Mouse (Mus musculus) regulatory T cell (primary cell): ENCODE data around the gene Lonp1.
"Not testable (repeated sequence)": the region's sequence is repeated elsewhere in the genome, so short reads cannot be mapped to it uniquely, and the experiment has no call there.

Experiments
- in situ Hi-C: fragments of 300-600 bp; cut with MboI, MseI; formaldehyde crosslinking; loops from one replicate; pipeline ENCODE4 v1.15.1; 2025; ENCODE audit warnings: high pct_unique_total_duplicates

Lonp1 gene

DNA sequence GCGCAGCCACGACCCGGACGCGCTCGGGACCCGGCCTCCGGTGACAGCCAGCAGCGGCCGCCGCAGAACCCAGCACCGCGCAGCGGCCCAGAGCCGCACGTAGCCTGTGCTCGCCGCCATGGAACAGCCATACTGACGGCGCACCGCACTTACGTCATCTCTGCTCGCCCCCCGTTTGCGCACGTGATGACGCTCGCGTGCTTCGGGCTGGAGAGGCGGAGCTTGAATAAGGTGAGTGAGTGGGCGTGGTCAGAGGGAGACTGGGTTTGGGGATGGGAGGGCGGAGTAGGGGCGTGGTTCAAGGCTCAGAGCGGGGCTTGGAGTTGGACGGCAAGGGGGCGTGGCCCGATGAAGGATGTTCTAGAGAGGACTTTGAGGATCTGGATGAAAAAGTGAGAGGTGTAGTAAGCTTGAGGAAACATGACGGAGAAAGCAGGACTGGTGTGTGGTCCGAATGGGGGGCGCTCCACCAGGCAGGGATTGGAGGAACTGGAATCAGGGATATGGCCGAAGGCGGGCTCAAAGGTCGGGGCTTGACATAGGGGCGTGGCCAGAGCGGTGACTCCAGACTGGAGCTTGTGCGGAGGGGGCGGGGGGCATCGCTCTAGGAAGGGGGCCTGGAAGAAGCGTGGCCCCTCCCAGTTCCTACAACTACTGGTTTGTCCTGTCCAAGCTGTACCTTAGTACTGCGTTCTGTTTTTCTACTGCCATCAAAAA lies at the start of gene Lonp1:
Gene Lonp1 (minus strand): TSS at position 134 of the 717 bp plus-strand sequence.
- in situ Hi-C loops, result no loop called here

DNA sequence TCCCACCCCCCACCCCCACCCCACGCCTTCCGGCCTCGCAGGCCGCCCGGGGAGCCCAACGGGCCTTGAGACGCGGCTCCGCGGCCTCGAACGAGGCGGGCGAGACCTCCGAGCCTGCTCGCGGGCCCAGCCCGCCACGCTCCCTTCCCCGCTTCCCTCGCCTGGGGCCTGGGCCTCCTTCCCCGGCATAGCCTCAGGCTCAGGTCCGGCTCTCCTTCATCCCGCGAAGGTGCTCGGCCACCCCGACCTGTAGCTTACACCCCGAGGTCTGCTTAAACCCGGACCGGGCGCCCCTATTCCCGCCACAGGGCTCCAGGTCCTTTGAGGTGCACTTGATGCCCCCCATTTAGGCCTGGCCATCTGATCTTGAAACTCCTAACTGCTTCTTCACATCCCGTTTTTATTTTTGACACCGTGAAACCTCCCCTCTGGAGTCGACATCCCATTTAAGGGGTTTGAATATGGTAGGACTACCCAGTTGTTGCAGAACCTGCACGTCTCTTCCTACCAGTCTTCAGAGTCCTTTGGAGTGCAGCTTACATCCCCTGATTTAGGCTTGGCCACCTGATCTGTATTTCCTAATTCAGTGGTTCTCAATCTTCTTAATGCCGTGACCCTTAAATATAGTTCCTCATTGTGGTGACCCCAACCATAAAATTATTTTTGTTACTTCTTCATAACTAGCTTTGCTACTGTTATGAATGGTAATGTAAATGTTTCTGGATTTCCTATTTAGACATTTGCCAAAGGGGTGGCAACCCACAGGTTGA lies 47.1 kb upstream of the Lonp1 start:
- in situ Hi-C loops, result no loop called here

DNA sequence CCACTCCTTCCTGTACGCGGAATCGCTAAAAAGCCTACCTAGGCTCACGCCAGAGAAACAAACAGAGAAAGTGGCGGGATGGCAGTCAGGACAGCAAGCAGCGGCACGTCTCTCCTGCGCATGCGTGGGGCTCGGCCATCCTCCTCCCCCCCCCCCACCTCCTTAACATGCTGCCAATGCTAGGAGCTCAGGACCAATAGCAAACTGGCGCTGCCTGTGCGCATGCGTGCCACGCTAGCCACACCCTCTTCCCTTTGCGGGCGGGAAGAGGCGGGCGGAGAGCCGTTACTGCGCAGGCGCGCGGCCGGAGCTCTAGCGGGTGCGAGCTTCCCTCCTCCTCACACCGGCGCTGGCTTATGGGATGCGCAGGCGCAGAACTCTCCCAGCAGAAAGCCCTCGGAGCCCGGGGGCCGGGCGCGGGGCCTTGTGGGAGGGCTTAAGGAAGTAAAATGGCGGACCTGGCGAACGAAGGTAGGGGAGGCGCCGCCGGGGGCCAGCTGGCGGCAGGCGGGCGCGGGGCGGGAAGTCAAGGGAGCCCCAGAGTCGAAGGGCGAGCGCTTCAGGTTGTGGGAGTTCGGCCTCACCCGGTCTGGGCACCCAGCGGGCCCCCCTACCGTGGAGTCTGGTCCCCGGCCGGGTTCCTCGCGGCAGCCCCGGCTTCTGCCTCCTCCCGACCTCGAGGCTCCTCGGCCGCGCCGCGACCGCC lies 46.4 kb upstream of the Lonp1 start, which contains the start of gene Ranbp3:
Gene Ranbp3 (plus strand): TSS at position 354 of the 706 bp plus-strand sequence.
- in situ Hi-C loops, result no loop called here

DNA sequence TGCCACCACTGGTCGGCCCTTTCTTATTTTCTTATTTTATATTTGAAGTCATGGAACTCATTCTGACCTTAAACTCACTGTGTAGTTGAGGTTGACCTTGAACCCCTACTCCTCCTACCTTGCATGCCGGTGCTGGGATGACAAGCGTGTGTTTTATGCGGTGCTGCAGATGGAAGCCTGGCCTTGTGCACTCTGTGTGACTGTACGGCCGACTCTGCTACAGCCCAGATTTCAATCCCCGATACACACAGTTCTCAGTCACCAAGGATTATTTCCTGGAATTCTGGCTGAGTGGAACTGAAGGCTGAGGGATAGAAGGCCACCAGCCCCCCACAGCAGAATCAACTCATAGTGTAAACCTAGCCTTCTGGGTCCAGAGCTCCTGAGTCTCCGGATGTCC lies 43.1 kb upstream of the Lonp1 start:
- in situ Hi-C loops, result loop anchor here (5.0 kb wide), 2 partner anchors 52 to 107 kb away; no protein-coding TSS in a partner anchor

DNA sequence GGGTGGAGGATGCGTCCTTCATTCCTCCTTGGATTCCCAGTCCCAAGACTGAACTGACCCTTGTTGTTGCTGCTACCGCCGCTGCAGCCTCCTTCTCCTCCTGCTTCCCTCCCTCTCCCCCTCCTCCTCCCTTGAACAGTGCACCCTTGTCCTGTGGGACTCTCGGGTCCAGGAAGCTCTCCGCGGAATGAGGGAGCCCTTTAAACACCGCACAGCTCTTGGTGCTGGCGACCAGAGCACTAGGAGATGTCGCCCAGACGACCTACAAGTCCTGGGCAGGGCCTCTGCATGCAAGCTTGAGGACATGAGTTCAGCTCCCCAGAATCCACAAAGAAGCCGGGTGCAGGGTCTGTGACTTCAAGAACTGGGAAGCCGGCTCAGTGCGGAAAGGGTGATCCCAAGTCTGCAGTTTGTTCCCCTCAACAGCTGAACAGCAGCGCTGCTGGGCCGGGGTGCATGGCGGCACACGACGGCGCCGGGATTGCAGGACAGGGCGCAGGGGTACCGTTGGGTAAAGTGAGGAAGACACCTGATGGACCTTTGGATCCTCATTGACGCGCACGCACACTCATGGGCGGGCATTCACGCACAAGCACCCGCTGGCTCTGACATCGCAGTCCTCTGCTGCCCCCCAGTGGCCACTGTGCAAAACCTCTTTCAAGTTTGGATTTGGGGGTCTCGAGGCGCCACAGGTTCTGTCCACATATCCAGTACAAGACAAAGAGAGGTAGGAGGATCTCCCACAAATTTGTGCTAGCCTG lies 41.9 kb upstream of the Lonp1 start:
- in situ Hi-C loops, result loop anchor here (5.0 kb wide), 2 partner anchors 51 to 106 kb away; no protein-coding TSS in a partner anchor

DNA sequence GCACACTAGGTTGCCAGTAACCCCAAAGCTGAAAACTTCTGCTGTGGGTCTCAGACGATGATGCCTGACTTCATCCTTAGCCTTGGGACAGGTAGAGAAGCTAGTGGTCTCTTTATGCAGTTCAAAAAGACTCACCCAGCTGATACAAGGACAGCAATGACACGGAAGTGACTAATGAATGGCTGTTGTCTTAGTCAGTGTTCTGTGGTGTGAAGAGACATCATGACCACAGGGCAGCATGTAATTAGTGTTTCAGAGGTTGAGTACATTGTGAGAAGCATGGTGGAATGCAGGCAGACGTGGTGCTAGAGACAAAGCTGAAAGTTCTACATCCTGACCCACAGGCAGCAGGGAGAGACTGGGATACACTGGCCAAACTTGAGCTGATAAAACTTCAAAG lies 40.9 kb upstream of the Lonp1 start:
- in situ Hi-C loops, result loop anchor here (5.0 kb wide), 2 partner anchors 50 to 105 kb away; no protein-coding TSS in a partner anchor

DNA sequence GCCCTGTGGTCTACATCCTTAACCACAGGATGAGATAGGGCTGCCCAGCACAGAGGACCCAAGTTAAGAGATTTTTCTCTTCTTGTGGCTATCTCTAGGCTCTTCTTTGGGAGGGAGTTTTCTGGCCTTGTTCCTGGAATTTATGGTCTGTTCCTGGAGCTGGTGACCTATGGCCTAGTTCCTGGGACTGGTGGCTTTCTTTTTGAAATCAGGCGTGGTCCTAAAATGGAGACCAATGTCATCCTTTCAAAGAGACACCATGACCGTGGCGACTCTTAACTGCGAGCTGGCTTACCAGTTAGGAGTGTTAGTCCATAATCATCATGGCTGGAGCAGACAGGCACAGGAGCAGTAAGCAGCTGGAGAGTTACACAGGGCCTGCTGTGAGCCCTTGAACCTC lies 39.7 kb upstream of the Lonp1 start:
- in situ Hi-C loops, result loop anchor here (5.0 kb wide), 2 partner anchors 49 to 104 kb away; no protein-coding TSS in a partner anchor

DNA sequence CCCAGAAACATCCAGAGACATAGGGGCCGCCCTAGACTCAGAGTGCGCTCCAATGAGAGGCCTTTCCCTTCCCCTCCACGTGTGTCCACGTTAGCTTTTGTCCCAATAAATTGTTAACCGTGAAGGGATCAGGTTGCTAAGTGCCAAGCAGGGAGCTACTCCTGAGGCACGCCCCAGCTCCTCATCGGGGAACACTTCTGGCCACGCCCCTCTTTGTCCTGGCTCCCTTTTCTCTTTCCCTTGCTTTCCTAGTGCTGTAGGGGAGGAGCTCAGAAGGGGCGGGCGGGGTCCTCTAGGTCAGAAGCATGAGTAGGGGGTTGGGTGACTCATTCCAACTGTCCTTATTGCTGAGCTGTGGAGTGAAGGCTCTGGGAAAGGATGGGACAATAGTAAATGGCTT lies 37.6 kb upstream of the Lonp1 start:
- in situ Hi-C loops, result no loop called here

DNA sequence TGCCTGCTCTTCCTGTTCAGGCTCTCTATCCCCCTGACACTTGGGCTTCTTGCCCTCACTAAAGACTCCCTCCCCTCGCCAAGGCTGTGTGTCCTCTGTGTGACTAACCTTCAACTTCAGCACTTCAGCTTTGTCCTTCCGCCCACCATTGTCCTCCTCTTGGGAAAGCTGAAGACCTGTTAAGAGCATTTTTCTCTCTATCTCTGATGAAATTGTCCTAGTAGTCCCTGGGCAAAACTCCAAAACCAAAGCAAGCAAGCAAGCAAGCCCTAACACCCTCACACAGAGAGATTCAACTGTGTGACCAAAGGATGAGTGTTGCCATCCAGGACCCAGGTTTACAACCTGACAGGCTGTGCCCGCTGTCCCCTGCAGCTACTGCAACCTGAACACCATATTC lies 37.0 kb upstream of the Lonp1 start:
- in situ Hi-C loops, result no loop called here

DNA sequence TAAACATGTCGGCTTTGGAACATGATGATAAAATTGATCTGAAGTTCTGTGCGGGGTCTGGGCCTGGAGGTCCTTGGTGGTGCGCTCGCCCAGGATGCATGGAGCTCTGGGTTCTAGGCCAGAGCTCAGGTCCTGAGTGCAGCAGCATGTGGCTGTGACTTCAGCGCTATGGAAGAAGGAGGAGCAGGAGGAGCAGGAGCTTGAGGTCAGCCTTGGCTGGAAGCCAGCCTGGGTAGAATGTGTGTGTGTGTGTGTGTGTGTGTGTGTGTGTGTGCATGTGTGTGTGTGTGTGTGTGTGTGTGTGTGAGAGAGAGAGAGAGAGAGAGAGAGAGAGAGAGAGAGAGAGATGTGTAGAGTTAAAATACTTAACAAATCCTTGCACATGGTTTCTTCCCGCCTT lies 29.5 kb upstream of the Lonp1 start:
- in situ Hi-C loops, result no loop called here

DNA sequence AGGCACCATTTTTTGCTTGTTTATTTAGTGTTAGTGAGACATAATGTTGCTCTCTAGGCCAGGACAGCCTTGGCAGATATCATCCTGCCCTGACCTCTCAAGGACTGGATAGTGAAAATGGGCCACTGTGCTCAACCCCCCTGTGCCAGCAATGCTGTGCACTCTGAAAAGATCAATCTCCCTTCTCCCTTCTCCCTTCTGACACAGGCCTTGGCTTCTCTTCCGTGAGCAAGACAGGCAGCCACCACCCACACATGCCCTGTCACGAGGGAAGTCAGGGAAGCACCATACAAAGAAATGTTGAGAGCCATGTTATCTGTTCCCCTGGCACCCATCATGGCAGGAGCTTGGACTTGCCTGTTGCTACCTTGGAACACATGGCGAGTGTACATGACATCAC lies 28.6 kb upstream of the Lonp1 start:
- in situ Hi-C loops, result no loop called here

DNA sequence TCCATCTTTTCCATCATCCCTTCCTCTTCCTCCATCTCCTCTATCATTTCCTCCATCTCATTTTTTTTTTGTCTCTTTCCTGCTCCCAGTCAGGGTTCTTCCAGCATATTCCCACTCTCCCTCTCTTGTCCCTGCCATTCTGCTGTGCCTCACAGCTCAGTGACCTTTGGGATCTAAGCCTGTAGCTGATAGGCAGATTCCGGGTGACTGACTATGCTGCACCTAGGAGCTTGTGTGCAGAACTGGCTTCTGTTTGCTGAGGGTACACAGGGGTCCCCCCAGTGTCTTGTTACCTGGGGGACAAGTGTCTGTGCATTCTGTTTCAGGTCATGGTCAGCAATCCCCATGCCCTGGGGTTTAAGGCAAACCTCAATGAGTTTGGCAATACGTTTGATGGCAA lies 28.1 kb upstream of the Lonp1 start:
- in situ Hi-C loops, result no loop called here

DNA sequence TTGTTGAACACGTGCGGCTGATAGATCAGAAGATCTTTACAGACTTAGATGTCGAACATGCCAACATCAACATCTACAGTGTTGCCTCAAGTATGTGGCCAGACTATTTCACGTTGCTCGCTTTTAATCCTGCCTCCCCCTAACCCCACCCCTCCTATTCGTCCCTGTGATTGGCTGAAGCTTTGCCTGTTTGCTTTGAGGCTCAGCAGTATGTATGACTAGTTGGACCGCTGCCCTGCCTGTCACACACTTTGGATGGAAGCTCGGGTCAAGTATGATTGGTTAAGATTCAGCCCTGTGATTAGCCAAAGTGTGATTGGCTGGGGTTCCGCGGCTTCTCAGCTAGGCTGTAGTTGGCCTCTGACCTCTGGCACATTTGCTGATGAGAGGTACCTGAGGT lies 25.1 kb upstream of the Lonp1 start:
- in situ Hi-C loops, result no loop called here

DNA sequence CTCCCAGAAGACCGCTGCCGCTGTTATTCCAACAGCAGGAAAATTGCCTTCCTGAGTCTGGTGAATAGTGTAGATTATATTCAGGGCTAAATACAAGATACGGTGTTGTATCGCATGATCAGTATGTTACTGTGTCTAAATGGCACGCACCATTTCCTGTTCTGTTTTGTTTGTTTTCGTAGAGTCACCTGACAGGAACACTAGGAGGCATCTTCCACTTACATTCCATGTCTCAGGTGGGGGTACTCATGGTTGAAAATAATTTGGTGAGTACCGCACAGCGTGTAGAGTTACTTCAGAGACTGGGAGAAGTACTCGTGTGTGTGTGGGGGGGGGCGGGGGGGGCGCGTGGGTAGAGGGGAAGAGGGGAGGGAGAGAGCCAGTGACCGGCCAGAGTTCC lies 20.9 kb upstream of the Lonp1 start:
- in situ Hi-C loops, result no loop called here

DNA sequence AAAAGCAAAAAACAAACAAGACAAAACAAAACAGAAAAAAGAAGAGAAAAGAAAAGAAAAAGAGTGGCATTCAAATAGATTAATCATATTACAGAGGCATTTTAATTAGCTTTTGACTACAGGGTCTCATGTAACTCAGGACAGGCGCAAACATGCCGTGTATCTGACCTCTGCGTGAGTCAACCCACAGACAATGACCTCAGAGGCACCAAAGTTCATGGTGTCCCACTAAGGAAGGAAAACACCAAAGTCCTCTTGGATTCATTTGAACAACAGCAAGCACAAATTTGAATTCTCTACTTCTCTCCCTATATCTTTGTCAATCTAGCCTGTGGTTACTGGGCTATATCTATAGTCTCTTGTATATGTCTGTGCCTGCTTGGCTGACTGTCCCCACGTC lies 16.6 kb upstream of the Lonp1 start:
- in situ Hi-C loops, result no loop called here

DNA sequence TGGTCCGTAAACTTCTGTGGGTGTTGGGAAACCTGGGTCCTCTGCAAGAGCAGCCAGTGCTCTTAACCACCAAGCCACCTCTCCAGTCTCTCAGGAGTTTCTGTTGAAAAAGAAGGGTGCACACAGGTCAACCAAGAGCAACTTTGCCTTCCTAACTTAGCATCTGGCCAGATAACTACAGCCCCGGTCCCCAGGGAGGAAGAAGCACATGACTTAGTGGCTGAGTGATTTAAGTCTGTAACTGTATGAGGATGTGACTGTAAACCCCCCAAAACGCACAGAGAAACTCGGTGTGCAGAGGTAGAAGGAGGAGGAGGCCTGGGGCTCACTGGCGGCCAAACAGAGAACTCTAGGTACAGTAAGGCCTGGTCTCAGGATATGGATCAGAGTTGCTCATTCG lies 7.3 kb upstream of the Lonp1 start:
- in situ Hi-C loops, result no loop called here

DNA sequence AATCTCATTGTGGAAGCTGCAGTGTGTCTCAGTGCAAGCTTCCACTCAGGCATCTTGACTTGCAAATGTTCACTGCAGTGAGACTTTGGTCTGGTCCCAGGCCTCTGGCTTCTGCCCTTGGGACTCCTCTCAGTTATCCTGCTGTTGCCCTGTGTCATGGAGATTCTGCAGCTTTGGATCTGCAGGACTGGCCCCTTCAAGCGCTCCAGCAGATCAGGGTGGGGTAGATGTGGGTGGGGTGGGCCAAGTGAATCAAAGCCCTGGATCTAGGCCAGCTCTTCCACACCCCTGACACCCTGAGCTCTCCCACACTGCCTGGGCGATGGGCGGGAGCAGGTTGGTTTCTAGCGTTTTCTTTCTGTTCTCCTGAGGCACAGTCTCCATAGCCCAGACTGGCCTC lies 5.1 kb upstream of the Lonp1 start:
- in situ Hi-C loops, result no loop called here

DNA sequence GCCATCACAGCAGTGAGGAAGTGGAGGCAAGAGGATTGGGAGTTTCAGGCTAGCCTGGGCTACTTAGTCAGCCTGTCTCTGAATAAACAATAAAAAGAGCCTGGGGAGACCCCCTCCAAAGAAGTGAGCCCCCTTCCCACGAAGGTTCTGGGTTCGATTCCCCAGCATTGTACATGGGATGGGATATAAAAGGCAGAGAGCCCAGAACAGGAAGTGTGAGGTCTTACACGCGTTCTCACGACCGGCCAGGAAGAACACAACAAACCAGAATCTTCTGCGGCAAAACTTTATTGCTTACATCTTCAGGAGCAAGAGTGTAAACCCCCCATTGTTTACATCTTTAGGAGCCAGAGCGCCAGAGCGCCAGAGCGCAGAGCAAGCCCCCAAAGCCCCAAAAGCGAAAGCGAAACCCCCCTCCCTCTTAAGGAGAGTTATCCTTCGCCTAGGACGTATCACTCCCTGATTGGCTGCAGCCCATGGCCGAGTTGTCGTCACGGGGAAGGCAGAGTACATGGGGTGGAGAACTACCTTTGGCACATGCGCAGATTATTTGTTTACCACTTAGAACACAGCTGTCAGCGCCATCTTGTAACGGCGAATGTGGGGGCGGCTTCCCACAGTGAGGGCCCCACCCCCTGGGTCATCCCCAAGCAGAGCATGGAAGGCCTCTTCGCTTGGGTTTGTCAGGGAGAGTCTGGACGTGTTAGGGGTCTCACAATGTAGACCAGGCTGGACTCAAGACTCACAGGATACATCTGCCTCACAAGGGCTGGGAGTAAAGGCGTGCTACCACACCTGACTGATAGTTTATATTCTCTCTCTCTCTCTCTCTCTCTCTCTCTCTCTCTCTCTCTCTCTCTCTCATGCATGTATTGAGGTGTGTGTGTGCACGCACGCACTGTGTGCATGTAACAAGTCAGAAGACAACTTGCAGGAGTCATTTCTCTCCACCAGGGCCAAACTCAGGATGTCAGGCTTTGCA lies 3.4 kb upstream of the Lonp1 start:
- in situ Hi-C loops, result not testable (repeated sequence)

DNA sequence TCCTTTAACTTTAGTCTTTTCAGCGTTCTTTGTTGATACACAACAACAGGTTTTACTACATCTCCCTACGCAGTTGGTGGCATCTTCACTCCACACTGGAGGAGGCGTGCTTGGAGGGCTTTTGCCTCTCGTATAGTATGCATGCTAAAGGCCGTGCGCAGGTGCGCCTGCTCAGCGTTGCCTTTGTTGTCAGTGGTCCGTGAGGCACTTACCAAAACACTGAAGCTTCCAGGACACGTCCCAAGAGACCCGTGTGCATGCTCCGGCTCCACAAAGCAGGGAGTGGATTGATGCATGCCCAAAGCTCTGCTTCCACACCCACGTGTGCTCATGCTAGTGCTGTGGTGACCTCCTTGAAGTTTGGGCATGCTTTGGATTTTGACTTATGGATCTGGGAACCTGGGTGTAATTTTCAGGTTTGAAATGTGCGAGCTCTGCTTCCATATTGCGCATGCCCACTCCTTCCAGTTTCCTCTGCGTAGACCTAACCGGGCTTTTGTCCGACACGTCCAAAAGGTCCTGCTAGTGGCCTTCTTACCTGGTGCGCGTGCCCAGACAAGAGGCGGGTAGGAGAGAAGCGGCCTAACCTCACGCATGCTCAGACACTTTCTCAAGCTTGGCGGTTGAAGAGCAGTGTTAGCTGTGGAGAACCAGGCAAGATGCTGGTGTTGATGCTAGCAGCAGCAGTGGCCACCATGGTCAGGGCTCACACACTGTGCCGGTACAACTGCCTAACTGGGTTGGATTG lies 1.0 kb upstream of the Lonp1 start, which contains the start of gene Catsperd:
Gene Catsperd (plus strand): TSS at position 614 of the 748 bp plus-strand sequence.
- in situ Hi-C loops, result no loop called here
